Mouse (Mus musculus): ENCODE results near the gene Tmc7. TPM values are rescaled to one million over a fixed set of nuclear protein-coding genes. Genes with fewer than 3 reads are reported as not detected.

Tmc7 gene
- total RNA-seq, 2 experiments from 2014 or later, result not detected

GRCm38 (mm10) chr7:118518687-118519086 lies 65.8 kb downstream of the Tmc7 start:
- ATAC-seq (replicated peaks; ENCODE audit: low FRiP score, low TSS enrichment, poor library complexity, severe bottlenecking), result peak; percentile 96

- ATAC-seq (replicated peaks; ENCODE audit: low FRiP score, low TSS enrichment, poor library complexity, severe bottlenecking), result peak; percentile 68
These were observed 66.7 kb downstream of the Tmc7 start for GRCm38 (mm10) chr7:118517819-118518218.

- ATAC-seq (replicated peaks; ENCODE audit: low FRiP score, low TSS enrichment, poor library complexity, severe bottlenecking), result no peak
These were observed 76.0 kb downstream of the Tmc7 start for GRCm38 (mm10) chr7:118508556-118508955.

DNA sequence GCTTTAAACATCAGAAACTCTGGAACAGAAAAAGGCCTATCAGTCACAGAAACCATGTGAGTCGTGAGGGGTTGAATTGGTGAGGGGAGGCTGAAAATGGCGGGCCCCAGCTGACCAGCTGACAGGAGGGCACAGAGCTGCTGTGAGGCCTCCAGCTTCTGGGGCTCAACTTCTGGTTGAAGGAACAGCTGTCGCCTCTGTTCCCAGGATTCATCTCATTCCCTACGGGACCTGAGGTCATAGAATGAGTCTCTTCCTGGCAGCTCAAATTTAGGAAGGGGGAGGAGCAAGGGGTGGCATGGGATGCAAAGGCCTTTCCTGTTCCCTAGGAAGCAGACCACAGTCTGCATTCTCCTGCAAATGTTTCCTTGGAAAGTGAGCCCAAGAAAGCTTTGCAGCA lies 80.7 kb downstream of the Tmc7 start:
- ATAC-seq (replicated peaks; ENCODE audit: low FRiP score, low TSS enrichment, poor library complexity, severe bottlenecking), result no peak

- no peak for ATAC-seq (replicated peaks; ENCODE audit: low FRiP score, low TSS enrichment, poor library complexity, severe bottlenecking)
These were observed 82.2 kb downstream of the Tmc7 start for GRCm38 (mm10) chr7:118502333-118502732.

DNA sequence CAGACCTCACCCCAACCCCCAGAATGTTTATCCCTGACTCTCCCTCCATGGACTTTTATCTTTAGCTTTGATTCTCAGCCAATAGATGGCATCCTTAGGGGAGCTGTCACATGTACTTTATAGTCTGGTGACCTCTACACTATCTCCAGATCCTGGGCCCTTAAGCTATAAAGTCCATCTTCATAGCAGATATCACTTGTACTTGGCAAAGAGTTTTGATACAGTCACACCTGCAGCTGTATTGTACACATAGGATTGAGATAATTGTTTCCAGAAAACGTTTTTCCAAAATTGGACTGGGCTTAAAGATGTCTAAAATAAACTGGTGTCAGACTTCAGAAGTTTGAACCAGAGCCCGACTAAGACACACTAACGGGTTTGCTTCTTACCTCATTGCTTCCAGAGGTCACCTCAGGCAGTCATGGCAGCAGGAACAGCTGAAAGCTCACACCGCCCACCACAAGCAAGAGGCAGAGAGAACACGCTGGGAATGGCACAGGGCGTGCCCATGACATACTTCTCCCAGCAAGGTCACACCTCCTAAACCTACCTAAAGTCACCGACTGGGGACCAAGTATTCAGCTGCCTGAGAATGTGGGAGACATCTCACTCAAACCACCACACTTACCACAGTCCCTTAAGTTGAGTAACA lies 84.6 kb downstream of the Tmc7 start:
- no peak for ATAC-seq (replicated peaks; ENCODE audit: low FRiP score, low TSS enrichment, poor library complexity, severe bottlenecking)

DNA sequence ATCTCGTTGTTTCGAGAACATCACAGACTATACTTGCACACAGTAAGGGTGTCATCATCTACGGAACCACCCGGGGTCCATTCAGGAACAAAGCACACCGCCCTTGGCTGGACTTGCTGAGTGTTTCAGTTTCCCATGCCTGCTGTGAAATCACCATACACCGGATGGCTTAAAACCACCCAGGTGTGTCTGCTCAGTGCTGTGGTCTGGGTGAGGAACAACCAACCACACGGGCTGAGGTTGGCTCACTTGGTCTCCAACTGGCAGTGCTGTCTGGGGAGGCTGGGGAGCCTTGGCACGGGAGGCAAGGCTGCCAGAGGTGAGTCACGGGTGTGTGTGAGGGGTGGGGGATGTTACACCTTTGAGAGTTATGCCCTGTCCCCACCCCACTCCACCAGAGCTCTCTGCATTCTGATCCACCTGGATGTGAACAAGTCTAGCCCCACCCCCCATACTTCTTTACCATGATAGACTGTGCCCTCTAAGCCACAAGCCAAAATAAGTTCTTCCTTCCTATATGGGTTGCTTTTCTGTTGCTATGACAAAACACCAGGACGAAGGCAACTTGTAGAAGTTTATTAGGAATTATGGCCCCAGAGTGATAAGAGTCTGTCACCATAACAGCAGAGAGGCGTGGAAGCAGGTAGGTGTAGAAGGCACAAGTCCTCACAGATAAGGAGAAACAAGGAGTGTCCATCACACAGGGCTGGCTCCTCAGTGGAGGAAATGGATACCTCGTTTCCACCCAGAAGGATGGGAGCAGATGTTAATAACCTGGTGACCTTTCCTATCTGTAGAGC lies 85.4 kb downstream of the Tmc7 start:
- no peak for ATAC-seq (replicated peaks; ENCODE audit: low FRiP score, low TSS enrichment, poor library complexity, severe bottlenecking)

DNA sequence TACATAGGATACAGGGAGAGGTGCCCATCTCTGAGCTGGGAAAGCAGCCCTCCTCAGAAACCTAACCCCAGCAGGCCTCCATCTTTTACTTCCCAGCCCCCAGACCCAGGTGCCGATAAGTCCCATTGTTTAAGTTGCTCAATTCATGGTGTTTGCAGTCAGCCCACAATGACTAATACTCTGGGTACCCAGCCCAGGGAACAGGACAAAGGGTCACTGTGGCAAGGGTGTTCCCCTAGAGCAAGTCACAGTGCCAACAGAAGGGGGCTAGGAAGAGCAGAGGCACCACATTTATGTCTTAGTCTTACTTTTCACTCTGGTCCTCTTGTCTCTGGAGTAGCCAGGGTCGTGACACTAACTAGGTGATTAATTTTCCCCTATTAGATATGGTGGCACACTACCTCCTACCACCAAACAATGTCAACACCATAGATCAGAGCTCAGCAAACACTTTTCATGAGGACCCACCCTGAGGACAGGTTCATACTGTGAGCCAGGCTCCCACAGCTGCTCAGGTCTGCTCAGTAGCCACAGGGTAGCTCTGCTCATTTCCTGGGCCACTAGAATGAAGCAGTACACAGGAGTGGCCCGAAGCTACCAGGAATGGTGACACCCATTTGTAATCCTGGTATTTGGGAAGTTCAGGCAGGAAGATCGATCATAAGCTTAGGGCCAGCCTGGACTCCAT lies 89.5 kb downstream of the Tmc7 start:
- ATAC-seq (replicated peaks; ENCODE audit: low FRiP score, low TSS enrichment, poor library complexity, severe bottlenecking), result no peak

- ATAC-seq (replicated peaks; ENCODE audit: low FRiP score, low TSS enrichment, poor library complexity, severe bottlenecking), result no peak
These were observed 90.6 kb downstream of the Tmc7 start for GRCm38 (mm10) chr7:118493892-118494291.

- ATAC-seq (replicated peaks; ENCODE audit: low FRiP score, low TSS enrichment, poor library complexity, severe bottlenecking), result peak; percentile 54
These were observed 92.9 kb downstream of the Tmc7 start, which contains the start of gene Itpripl2 for GRCm38 (mm10) chr7:118491431-118492147. TSS of gene Itpripl2 (minus strand) at chr7:118491975.

- ATAC-seq (replicated peaks; ENCODE audit: low FRiP score, low TSS enrichment, poor library complexity, severe bottlenecking), result peak; percentile 16; the same call in 1 of the 2 replicates
These were observed 93.7 kb downstream of the Tmc7 start for GRCm38 (mm10) chr7:118490666-118491430.

DNA sequence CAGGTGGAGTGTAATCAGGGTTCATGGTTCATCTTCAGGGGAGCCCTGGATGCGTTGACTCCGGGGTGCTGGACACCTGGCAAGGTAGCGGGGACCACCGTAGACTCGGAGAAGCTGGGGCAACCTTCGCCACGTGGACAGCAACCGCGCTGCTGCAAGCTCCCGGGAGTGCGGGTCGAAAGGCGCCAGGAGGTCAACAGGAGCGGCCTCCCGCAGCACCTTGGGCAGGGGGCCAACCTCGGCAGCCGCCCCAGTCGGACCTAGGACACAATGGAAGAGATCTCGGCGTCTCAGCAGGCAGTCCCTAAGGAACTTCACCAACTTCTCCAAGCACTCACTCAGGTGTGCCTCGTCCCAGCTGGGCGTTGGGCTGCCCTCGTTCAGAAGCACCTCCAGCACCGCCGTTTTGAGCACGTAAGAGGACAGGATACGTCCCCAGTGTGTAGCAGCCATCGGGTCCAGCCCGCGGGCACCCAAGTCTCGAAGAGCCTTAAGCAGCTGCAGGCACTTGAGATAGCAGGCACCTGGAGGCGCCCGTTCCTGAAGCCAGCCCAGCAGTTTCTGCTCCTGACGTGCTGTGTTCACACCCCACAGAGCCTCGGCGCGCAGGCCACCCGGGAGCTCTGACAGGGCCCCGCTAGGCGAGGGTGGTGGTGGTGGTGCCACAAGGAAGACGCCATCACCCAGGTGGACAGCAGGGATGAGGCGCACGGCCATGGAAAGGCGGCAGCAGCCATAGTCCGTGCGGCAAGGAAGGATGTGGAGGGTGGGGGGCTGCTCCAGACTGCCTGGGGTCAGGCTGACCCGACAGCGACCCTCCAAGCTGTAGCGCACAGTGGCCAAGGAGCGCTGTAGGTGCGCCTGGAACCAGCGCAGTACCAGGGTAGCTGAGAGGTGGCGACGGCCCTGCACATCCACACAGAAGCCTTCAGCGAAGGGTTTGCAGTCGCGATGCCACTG lies 94.5 kb downstream of the Tmc7 start:
- ATAC-seq (replicated peaks; ENCODE audit: low FRiP score, low TSS enrichment, poor library complexity, severe bottlenecking), result no peak

GRCm38 (mm10) chr7:118488060-118488664 lies 96.4 kb downstream of the Tmc7 start:
- ATAC-seq (replicated peaks; ENCODE audit: low FRiP score, low TSS enrichment, poor library complexity, severe bottlenecking), result no peak

DNA sequence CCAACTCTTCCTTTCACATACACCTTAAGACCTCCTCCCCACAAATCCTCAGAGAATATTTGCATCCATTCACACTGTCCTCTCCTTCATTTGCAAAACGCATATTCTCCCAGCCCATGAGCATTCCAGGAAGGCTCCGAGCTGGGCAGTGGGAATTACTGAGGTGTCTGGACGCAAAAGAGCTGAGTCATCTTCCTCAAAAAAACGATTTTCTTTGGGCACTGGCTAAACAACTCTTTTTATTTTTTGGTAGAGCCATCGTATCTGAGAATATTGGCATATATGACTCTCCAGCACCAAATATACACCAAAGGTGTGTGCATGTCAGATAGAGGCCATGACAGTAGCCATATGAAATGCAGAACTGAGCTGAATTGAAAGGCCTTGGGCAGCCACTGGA lies 97.6 kb downstream of the Tmc7 start:
- no peak for ATAC-seq (replicated peaks; ENCODE audit: low FRiP score, low TSS enrichment, poor library complexity, severe bottlenecking)

Data from megakaryocyte-erythroid progenitor cell, adult 5-6 weeks (primary cell).